18 mouse cellular contexts compared by ENCODE assay signal in the genomic region with DNA sequence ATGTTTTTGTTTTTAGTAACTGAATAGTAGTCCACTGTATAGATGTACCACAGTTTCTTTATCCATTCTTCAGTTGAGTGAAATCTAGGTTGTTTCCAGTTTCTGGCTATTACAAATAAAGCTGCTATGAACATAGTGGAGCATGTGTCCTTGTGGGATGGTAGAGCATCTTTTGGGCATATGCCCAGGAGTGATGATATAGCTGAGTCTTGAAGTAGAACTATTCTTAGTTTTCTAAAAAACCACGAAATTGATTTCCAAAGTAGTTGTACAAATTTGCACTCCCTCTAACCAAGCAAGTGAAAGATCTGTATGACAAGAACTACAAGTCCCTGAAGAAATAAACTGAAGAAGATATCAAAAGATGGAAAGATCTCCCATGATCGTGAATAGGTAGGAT. TPM values are rescaled to one million over a fixed set of nuclear protein-coding genes. Genes with fewer than 3 reads are reported as not detected.
A peak's percentile ranks its signal among the peaks of the same experiment; 100 is the strongest.
DNase-seq lines count a peak whose midpoint lies in the region.
"Had no signal": no experiment of that assay in that cellular context is flagged by ENCODE, and none has a peak within 500 bp of the region (broad histone marks: within the 10 kb centered on the region; RNA-seq: fewer than 3 reads in every experiment).

No protein-coding gene starts in this region.

- intact Hi-C loops in left cerebral cortex, postnatal 14 days (cut with DNase I) = no loop called here
- intact Hi-C loops in left cerebral cortex, postnatal 4 days (cut with DNase I) = no loop called here
- intact Hi-C loops in gastrocnemius, postnatal 36 days (cut with DNase I) = no loop called here

- peak; percentile 26 to 74 for DNase-seq in frontal cortex, adult 2 months (ENCODE audit: extremely low spot score in 1 of 2, low spot score in 1 of 2)
- no peak for DNase-seq in frontal cortex, postnatal 25 days (ENCODE audit: low spot score in 2 of 2)
- DNase-seq in left cerebral cortex, postnatal 14 days (ENCODE audit: low spot score in 2 of 2) = peak; percentile 32 to 64
- DNase-seq in left cerebral cortex, postnatal 4 days = no peak
- peak; percentile 79 for DNase-seq in brain, adult 2 months (ENCODE audit: low read depth, low spot score)
- no peak for DNase-seq in gastrocnemius, postnatal 36 days
- DNase-seq: adrenal gland, postnatal 10 days; adrenal gland, postnatal 36 days; B cell, adult 2 months; cerebellum, adult 11 months; cerebellum, adult 2 months; cerebellum, adult 9-11 months; cerebellum, postnatal 25 days; gastrocnemius, postnatal 10 days had no signal

RNA-seq across cellular contexts. Expression of a gene that starts 50.1 kb away (rescaled TPM):
- polyA plus RNA-seq in frontal cortex, adult 2 months (2012; rRNA removed) = 174 and 189 TPM in 2 replicates
- total RNA-seq in left cerebral cortex, postnatal 14 days (2021) = 10 to 100 TPM; 52.4 to 54.2 TPM
- 10 to 100 TPM; 23.5 to 23.6 TPM for total RNA-seq in left cerebral cortex, postnatal 4 days (2021)
- 1 to 10 TPM; 1.7 to 1.8 TPM for total RNA-seq in gastrocnemius, postnatal 36 days (2021)
- total RNA-seq: CH12.LX; common myeloid progenitor, adult 5-6 weeks; G1E; hematopoietic stem cell, adult 5-6 weeks had no signal
- polyA plus RNA-seq: G1E had no signal

Comparison
In these comparisons a context has a peak if more than half of its experiments do, and no peak if none do; other contexts are left out.
1. DNase-seq: peak in frontal cortex, adult 2 months (2 of 2), left cerebral cortex, postnatal 14 days (2 of 2) and brain, adult 2 months (single experiment); none in frontal cortex, postnatal 25 days (0 of 2), left cerebral cortex, postnatal 4 days (single experiment) and gastrocnemius, postnatal 36 days (0 of 2).
2. RNA of a gene that starts 50.1 kb away (total RNA-seq): 52.4 to 54.2 TPM in left cerebral cortex, postnatal 14 days and 23.5 to 23.6 TPM in left cerebral cortex, postnatal 4 days; 1.7 to 1.8 TPM in gastrocnemius, postnatal 36 days; every median in the first group is over 4 times any median in the second.